Mouse (Mus musculus): Measurements from ENCODE around the gene Zfp800. TPM values are rescaled to one million over a fixed set of nuclear protein-coding genes. Genes with fewer than 3 reads are reported as not detected.

Zfp800 gene
- polyA plus RNA-seq, 1 experiment from 2014 or later, result 19.6 TPM

Other genes with a start within 250 kb of the Zfp800 start
- 407 and 420 TPM in 2 replicates for gene Arf5, start 25.6 kb upstream of the Zfp800 start, polyA plus RNA-seq (2014; fragmentation: Nextera tagmentation; extraction: Ambion mirVana)
- gene Fscn3, start 29.8 kb upstream of the Zfp800 start, polyA plus RNA-seq (2014; fragmentation: Nextera tagmentation; extraction: Ambion mirVana), result not detected in 2 replicates
- 7.2 and 9.7 TPM in 2 replicates for gene Gcc1, start 30.4 kb upstream of the Zfp800 start, polyA plus RNA-seq (2014; fragmentation: Nextera tagmentation; extraction: Ambion mirVana)
- 0.16 TPM in 1 of 2 replicates, not detected in the other for gene Pax4, start 51.3 kb upstream of the Zfp800 start, polyA plus RNA-seq (2014; fragmentation: Nextera tagmentation; extraction: Ambion mirVana)
- 67.9 and 80.0 TPM in 2 replicates for gene Snd1, start 77.1 kb upstream of the Zfp800 start, polyA plus RNA-seq (2014; fragmentation: Nextera tagmentation; extraction: Ambion mirVana)